Mouse (Mus musculus) kidney, postnatal 10 days (tissue): ENCODE data around the gene Enc1.

ENCODE experiments used
- DNase-seq: peaks from one replicate; pipeline ENCODE4 v3.0.0; 2021; ENCODE audit warnings: mixed read lengths

Gene Enc1

DNA sequence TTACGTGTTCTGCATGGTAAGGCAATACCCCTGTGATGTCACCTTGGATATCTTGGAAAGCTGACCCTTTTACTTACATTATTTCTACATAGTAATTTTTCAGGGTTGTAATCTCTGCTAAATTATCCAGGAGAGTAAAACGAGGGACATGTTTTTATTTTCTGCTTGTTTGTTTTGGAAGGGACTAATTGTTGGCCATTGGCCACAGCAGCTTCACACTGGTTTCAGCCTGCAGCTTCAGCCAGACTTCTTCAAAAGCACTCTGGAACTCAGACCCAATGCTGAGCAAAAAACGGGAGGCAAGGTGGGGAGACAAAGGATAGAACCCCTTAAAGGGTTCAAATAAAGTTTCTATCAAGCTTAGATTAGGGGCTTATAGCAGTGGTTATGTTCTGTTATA is 10.8 kb upstream of the Enc1 start:
- DNase-seq, result no peak

DNA sequence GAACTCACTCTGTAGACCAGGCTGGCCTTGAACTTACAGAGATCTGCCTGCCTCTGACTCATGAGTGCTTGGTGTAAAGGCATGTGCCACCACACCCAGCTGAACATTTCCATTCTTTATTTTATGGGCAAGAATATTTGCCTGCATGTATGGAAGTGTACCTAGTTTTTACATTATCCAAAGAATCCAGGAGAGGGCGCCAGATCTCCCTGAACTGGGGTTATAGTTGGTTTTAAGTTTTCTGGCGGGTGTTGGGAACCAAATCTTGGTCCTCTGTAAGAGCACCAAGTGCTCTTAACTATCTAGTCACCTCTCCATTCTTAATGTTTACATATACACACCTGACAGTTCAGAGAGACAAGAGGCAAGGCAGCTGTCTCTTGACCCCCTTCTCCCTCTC is 7.8 kb upstream of the Enc1 start:
- DNase-seq, result no peak

DNA sequence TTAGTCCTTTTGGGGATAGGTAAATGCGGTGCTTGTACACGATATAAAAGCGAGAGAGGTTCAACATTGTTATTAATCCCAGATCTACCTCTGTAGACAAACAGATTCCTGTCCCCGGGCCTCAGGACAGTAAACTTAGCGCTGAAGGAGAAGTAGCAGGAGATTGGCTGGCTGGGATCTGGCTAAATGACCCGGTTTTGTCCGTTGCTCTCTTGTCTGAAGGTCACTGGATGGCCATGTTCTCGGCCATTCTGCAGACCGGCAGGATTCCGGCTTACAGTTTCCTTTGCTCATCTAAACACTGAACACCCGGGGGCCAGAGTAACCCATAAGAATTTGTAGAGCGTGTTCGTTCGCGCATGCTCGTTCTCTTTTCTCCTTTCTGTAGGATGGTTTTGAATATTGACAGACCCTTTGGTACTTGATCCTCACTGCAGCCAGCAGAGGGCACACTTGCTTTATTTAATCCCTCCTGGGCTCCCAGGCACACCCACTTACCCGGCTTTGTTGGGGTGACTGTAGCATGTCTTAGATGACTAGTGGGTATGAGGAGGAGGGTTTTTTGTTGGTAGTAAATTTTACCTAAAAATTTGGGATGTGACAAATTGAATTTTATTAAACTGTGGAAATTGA is 6.0 kb upstream of the Enc1 start:
- peak; percentile 91 for DNase-seq

DNA sequence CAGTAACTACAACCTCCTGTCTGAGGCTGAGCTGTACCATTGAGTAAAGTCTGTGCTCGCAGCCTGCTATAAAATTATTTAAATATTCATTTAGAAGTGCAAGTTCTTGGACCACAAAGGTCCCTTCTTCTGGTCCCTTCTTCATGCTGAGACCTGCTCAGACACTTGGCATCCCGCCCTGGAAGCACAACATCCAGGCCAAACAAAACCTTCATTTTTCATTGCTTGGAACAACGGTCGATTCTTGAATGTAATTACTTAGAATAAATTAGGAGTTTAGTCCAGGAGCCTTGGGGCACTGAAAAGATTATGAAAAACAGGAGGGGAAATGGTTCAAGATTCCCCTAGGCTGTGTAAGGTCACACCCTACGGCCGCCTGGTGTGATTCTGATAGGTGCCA is 5.0 kb upstream of the Enc1 start:
- DNase-seq, result no peak

DNA sequence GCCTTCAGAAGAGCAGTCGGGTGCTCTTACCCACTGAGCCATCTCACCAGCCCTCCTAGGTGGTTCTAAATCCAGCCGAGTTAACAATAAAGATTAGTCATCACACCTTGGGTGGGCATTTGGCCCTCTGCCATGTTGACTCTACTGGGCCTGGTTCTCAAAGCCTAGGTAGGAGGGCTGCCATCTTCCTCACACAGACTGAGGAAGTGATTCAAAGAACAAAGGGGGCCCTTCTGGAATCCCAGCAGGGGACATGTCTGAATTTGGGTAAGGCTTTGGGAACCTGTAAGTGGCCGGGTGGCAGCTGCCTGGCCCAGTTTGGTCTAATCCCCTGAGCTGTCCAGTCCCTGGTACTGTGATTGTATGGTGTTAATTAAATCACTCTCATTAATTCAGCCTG is 3.2 kb upstream of the Enc1 start:
- no peak for DNase-seq

DNA sequence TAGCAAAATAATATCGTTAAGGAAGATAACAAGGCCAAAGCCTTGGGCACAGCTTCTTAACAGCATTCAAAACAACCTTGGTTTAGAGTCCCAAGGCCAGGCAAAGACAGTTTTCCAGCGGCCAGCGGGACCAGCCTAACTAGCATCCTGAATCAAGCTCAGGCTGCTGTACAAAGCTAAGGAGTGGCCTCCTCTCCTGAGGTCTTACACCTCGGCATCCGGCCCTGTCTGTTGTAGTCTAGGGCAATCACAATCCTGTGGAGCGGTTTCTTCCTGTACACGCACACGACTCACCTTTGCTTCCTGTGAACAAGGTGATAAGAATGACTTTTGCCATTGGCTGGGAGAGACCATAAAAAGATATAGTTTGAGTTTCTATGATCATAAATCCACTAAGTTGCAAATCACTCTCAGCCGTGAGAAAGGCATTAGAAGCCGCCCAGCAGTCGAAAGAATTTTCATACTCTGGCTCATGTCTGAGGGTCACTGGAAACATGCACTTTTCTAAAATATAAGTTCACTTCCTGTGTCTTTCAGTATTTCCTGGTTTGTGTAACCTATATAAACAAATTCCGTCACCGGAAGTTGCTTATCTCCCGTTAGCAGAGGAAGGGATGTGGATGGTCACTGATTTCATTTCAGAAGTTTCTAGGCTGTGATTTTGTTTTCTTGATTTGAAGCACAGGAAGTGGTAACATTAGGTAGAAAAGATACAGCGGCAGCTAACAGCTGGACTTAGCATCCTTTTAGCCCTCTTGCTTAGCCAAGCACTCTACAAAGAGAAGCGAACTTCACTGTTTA is 2.5 kb upstream of the Enc1 start:
- DNase-seq, result no peak

DNA sequence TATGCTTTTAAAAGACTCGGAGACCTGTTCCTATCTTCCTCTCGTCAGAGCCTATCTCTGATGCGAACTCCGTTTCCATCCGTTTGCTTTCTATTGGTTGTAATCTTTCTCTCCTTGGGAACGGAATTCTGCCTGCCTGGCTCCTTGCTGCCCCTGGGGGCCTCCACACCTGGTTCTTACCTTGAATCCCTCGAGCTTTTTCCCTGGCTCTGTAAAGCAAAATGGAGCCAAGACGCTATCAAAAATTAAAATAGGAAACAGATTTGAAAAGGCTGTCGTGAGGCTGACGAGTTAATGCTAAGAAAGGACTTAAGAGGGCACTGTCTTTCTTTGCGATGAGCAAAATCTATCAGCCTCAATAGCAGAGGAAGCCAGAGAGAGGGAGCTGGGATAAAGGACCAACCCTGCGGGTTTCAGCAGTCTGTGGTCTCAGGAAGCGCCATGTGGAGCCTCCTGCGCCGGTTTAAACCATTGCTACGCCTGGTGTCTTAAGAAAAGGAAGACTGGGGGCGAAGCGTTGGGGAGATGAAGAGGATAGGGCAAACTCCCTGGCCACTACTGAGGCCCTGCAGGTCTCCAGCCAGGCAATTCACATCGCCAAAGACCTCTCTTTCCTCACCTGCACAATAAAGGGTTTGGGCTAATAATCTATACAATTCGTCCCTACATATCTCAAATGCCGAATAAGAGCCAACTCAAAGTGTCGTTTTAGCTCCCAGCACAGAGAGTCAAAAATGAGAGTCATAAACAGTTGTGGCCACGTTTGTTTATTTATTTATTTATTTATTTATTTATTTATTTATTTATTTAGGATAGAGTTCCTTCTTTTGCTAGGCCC is 1.3 kb upstream of the Enc1 start:
- DNase-seq, result peak; percentile 69

DNA sequence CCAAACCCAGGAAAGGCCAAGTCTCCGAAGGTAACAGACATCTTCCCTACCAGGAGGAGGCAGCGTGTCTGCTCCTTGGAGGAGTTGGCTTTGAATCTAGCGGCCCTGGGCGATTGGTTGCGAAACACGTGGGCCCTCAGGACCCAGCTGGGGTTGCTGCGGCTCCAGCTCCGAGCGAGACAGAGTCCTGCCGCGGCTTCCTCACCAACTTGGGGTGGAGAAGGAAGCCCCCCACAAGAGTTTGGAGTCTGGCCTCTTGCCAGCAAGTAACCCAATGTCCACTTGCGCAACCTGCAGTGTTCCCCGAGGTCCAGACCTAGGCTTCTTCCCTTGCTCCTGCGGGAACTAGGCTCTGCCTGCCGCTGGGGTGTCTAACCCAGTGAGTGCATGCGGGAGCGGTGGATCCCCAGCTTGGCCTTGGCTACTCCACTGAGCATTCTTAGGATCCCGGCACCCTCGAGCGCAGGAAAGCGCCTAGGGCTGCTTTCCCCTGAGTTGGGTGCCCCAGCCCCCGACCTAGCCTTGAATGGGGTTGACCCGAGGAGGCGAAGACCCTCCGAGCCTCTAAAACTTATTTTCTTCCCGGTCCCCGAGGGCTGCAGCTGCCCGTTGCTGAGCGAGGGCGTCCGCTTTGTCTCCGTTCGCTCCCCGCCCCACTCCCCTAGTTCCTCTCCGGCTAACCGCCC is 483 bp upstream of the Enc1 start:
- peak; percentile 85 for DNase-seq

DNA sequence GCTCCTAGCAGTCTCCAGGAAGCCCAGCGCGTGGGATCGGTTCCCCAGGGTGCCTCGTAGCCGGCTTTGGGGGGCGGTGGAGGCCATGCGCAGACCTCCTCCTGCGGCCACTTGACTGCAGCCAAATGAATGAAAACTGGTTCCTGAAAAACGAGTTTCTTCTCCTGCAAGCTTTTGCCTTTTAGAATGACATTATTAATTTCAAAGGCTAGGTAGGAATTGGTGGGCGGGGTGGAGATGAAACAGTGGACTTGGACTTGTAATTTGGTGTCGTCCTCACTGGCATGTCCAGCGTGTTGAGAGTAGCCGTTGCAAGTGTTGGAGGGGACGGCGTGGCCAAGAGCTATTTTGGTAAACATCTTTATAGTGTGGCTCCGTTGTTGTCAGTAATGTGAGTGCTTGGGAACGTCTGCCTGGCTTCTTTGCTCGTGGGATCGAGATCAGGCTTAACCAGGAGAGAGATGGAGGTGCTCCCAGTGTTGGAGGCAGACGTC is 929 bp downstream of the Enc1 start:
- DNase-seq, result peak; percentile 30

DNA sequence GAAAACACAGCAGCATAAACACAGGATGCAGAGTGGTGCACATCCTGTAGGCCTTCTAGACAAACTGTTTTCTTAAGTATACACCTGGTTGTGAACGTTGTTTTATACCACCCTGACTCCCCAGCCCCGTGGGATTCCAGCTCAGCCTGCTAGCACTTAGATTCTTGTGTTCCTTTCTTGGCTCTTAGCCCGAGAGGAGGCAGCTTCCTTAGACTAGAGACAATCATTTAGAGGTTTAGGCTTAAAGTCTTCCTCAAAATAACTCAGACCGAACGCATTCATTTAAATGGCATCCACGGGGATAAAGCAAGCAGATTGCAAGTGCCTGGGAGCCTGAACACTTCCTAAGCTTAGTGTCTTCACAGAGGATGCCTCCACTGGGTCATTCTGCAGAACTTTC is 1.8 kb downstream of the Enc1 start:
- no peak for DNase-seq

DNA sequence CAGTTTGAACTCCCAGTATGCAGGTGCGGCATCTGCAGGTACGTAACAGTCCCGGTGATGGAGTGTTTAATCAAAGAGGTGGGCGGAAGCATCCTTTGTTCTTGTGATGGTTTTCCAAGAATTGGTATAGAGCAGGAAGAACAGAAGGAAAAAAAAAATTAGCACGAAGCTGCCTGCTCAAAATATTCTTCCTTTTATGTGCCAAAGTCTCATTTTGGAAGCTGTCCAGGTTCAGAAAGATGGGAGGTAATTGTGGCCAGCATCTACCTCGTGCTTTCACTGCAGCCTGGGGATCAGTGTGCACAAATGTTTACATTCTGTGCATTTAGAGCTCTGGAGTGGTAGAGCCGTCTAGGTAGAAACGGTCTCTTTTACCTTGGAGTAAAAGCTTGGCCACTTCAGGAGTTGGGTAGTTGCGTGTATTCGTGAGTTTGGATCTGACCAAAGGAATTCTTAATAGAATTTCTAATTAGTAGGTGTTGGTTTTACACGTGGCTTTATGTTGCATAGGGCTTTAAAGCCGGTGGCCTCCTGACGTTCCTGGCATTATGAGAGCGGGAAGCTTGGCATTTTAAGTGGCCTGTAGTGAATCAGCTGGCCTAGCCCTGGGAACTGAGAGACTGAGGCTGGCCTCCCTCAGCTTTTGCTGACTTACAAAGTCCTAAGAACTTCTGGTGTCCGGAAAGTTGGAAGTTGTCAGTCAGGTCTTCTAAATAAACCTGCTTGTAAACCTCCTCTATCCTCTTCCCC is 3.2 kb downstream of the Enc1 start:
- no peak for DNase-seq

DNA sequence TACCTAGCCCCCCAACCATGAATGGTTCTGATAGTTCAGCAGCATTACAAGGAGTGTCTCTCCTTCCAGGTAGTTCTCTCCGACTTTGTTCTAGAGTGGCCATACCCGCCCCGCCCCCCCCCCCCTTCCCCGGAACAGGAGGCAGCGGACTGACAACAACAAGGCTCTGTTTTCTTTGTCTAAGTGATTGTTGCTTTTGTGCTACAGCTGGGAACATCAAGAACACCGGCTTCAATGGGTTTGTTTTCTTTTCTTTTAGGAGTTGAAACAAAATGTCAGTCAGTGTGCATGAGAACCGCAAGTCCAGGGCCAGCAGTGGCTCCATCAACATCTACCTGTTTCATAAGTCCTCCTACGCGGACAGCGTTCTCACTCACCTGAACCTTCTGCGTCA is 3.8 kb downstream of the Enc1 start:
- DNase-seq, result no peak

DNA sequence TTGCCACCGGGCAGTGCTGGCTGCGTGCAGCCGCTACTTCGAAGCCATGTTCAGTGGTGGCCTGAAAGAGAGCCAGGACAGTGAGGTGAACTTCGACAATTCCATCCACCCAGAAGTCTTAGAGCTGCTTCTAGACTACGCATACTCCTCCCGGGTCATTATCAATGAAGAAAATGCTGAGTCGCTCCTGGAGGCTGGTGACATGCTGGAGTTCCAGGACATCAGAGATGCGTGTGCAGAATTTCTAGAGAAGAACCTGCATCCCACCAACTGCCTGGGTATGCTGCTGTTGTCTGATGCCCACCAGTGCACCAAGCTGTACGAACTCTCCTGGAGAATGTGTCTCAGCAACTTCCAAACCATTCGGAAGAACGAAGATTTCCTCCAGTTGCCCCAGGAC is 4.3 kb downstream of the Enc1 start:
- DNase-seq, result no peak

DNA sequence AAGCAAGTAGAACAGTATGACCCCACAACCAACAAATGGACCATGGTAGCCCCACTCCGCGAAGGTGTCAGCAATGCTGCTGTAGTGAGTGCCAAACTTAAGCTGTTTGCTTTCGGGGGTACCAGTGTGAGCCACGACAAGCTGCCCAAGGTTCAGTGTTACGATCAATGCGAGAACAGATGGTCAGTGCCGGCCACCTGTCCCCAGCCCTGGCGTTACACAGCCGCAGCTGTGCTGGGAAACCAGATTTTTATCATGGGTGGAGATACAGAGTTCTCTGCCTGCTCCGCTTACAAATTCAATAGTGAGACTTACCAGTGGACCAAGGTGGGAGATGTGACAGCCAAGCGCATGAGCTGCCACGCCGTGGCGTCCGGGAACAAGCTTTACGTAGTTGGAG is 5.3 kb downstream of the Enc1 start:
- DNase-seq, result no peak

DNA sequence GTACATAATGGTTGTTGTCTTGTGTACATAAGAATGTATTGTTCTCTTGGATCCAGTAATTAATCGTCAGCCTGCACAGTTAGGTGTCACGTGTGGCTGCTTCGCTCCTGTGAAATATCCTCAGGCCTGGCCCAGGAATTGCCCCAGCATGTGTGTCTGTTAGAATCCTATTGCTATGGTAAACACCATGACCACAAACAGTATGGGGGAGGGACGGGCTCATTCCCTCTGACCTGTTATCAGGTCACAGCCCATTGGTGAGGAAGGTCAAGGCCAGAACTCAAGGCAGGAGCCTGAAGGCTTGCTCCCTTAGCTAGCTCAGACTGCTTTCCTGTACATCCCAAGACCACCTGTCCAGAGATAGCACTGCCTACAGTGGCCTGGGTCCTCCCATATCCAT is 6.8 kb downstream of the Enc1 start:
- no peak for DNase-seq

DNA sequence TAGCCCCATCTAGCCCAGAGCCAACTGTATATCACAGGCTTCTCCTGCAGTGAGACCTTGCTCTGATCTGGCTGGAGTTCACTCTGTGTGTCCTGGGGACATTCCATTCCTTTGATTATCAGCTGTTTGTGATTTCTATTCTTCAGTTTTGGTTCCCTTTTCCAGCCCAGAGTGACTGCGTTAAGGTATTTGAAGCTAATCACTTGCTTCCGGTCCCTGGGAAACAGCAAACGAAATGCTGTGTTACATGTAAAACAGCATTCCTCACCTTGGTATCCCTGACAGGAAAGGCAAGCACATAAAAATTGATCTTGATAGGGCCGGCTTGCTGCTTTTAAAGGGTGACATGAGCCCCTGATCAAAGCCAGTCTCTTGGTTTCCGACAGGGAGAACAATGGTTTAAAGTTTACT is 8.2 kb downstream of the Enc1 start:
- no peak for DNase-seq

DNA sequence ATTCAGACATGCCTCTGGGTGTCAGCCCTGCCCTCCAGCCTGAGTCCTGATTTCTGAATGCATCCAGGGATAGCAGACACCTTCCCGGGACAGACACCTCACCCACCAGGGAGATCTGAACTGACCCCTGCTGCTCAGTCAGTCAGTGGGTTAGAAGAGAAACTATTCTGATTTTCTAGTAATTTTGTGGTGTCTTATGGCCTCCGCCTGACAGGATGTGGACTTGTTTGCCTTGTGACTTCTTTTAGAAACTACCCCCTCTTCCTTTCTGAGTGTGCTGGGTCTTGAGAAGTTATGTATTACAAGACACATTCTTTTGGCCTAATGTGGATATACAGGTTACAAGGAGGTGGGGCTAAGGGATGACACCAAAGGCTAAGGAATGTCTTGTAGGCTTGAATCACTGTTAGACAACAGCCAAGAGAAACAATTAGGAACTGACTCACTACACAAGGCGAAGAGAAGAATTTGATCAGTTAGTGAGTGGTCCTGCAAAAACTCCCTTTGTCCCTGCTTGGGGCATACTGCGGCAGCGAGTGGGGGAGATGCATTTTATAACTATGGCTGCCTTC is 8.7 kb downstream of the Enc1 start:
- DNase-seq, result no peak

DNA sequence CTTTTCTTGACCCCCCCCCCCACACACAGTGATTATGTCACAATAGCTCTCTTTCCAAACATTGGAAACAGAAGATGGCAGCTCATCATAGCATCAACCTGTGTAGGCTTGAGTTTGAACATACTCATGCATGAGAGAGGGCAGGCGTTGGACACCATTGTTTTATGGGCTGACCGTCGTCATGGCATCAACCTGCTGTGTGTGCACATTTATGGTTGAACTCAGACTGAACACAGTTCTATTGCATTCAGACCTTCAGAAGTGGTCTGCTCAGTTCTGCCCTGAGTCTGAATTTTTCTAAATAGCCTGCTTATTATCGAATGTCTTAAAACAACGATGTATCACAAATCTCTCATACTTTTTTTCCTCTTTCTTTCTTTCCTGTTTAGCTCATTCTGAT is 9.2 kb downstream of the Enc1 start:
- DNase-seq, result no peak

DNA sequence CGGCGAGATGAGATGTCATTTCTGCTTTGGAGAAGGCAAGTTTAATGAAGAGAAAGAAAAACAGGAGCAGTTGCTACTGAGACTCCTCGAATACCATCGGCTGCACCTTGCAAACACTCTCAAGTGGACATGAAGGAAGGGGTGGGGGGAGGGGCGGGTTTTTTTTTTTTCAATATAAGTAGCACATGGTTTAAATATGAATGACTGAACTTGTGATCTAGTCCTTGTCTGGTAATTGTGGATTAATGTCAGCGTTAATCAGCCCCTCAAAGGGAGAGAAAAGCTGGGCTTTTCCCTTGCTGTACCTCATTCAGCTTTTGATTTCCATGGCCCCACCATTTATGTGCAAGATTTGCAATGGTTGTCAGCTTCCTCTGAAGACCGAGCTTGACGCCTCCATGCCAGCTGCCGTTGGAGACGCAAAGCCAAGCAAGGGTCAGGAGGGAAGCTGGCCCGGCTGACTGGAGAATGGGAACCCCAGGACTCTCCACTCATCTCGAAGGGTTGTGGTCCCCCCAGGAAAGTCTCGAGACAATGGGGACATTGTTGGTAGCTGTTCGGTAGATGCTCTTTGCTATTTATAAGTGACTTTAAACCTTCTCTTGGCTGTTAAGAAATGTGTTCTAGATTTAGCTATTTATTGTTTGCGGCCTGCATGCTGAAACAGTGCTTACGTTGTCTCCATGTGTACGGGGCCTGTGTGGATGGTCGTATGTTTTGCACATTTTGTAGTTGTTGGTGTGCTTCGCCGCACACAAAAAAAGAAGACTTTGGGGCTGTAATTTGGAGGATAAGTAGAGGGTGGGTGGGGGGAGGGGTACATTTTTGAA is 9.9 kb downstream of the Enc1 start:
- DNase-seq, result no peak

DNA sequence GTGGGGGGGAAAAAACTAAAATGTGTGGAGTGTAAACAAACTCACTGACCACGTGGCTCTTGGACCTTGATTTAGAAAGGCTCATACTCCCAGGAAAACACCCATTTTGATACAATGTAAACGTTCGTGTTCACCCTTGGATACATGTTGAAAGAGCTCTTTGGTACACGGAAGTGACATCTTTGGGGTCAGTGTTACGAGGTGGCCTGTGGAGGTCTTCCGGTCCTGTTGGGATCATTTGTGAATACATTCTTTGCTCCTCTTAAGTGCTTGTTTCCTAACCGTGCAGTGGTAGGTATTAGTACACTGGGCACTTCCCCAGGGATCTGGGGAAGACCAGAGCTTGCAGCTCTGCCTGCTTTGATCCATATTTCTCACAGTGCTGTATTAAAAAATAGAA is 10.8 kb downstream of the Enc1 start:
- no peak for DNase-seq

DNA sequence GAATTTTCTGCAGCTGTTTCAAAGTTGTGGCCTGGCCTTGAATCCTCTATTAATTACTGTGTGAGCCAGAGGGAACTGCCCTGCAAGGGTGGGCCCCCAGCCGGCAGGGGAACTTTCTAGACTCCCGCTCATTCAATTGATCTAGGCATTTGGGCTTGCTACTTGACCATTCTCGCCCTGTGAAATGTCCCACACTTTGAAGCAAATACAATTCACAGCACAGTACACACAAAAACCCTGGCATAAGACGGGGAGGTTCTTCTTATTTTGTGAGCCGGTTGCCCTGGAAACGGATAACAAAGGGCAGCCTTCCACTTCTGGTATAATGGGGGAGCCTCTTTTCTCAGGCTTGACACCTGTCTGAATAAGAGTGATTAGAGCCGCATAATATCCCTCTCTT is 11.6 kb downstream of the Enc1 start:
- DNase-seq, result no peak
